Mouse (Mus musculus) left cerebral cortex, adult 11 months (tissue): ENCODE measurements around the gene Rbm47.

Experiments
- DNase-seq: peaks from one replicate; pipeline ENCODE4 v3.0.0; 2022; ENCODE audit warnings: low spot score

Rbm47 gene

GRCm38 (mm10) chr5:66156431-66156962 is 16.4 kb downstream of the Rbm47 start:
- DNase-seq: no peak

GRCm38 (mm10) chr5:66154616-66155015 is 18.3 kb downstream of the Rbm47 start:
- no peak for DNase-seq

- DNase-seq: no peak
Measured at GRCm38 (mm10) chr5:66153486-66153885, 19.4 kb downstream of the Rbm47 start.

- DNase-seq: no peak
Measured at GRCm38 (mm10) chr5:66151301-66152188, 21.4 kb downstream of the Rbm47 start.

GRCm38 (mm10) chr5:66150706-66151300 is 22.1 kb downstream of the Rbm47 start:
- no peak for DNase-seq

GRCm38 (mm10) chr5:66150106-66150705 is 22.7 kb downstream of the Rbm47 start:
- no peak for DNase-seq

- DNase-seq: no peak
Measured at GRCm38 (mm10) chr5:66149571-66149970, 23.3 kb downstream of the Rbm47 start.

GRCm38 (mm10) chr5:66149111-66149510 is 23.8 kb downstream of the Rbm47 start:
- no peak for DNase-seq

- DNase-seq: no peak
Measured at GRCm38 (mm10) chr5:66147313-66147712, 25.6 kb downstream of the Rbm47 start.

GRCm38 (mm10) chr5:66145583-66145982 is 27.3 kb downstream of the Rbm47 start:
- no peak for DNase-seq

GRCm38 (mm10) chr5:66143093-66144032 is 29.6 kb downstream of the Rbm47 start:
- DNase-seq: no peak

- no peak for DNase-seq
Measured at GRCm38 (mm10) chr5:66141474-66141873, 31.4 kb downstream of the Rbm47 start.

GRCm38 (mm10) chr5:66139634-66140295 is 33.2 kb downstream of the Rbm47 start:
- DNase-seq: no peak

GRCm38 (mm10) chr5:66139171-66139570 is 33.7 kb downstream of the Rbm47 start:
- DNase-seq: no peak

GRCm38 (mm10) chr5:66138597-66138996 is 34.3 kb downstream of the Rbm47 start:
- DNase-seq: no peak

GRCm38 (mm10) chr5:66137250-66137649 is 35.7 kb downstream of the Rbm47 start:
- DNase-seq: no peak

GRCm38 (mm10) chr5:66135853-66136210 is 37.1 kb downstream of the Rbm47 start:
- no peak for DNase-seq

- DNase-seq: no peak
Measured at GRCm38 (mm10) chr5:66135161-66135852, 37.6 kb downstream of the Rbm47 start.

- no peak for DNase-seq
Measured at GRCm38 (mm10) chr5:66134578-66134977, 38.3 kb downstream of the Rbm47 start.

- DNase-seq: no peak
Measured at GRCm38 (mm10) chr5:66128948-66129347, 44.0 kb downstream of the Rbm47 start.

- no peak for DNase-seq
Measured at GRCm38 (mm10) chr5:66125418-66125817, 47.5 kb downstream of the Rbm47 start.
